Mouse (Mus musculus): ENCODE data around the gene Arhgef10l.

GRCm38 (mm10) chr4:140638591-140638990 is 27.2 kb downstream of the Arhgef10l start:
- no peak for TF ChIP-seq CTCF (IDR thresholded peaks at IDR 0.05; ENCODE audit: insufficient read depth, low read depth, low read length)
- TF ChIP-seq POLR2A (IDR thresholded peaks at IDR 0.05; ENCODE audit: insufficient read depth, low read depth, low read length), result no peak
